ENCODE assay signal across 12 mouse cellular contexts in the genomic region with DNA sequence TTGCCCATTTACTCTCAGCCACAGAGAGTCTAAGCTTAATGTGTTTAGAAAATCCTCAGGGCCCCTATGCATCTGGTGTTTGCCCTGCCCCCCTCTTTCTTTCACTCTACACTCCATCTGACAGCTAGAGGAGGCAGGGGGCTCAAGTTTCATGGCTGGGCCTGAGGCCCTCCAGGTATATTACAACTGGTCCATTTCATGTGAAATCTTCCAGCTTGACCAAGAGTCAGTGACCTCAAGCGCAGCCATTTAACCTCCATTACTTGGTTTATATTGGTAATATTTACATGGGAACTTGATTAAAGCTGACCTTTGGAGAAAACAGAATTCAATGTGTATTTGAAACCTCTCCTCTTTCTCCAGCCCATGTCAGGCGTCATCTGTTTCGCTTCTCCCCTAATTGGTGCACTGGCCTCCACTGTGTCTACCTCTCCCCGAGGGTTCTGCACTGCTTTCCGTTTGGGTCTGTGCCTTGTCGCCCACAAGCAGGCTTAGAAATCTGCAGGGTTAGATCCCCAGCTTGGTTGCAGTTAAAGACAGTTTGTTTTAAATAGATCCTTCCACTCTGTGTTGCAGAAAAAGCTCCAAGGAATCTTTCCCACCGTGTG.
DNase-seq lines count a peak whose midpoint lies in the region; ATAC-seq lines count a peak whose summit lies in the region.
"Had no signal": no experiment of that assay in that cellular context is flagged by ENCODE, and none has a peak within 500 bp of the region (broad histone marks: within the 10 kb centered on the region; RNA-seq: fewer than 3 reads in every experiment).

No protein-coding gene starts in this region.

- no peaks in the 10 kb centered on the region for H3K27me3 ChIP-seq in kidney, embryonic 14.5 days (ENCODE audit: control insufficient read depth, insufficient read depth, low read length)
- H3K27me3 ChIP-seq in limb, embryonic 13.5 days, result 0 out of 2 replicates have a peak, but pooled peaks cover 7% of the 10 kb centered on the region

- no peak overlapping the region for H3K9ac ChIP-seq in kidney, embryonic 14.5 days (ENCODE audit: low read depth, low read length)
- H3K9ac ChIP-seq in limb, embryonic 13.5 days, result no peak overlapping the region

- no peak for DNase-seq in kidney, adult 8-10 months
- peak; percentile 83 for DNase-seq in embryo, embryonic 10.5 days (ENCODE audit: low spot score)
- DNase-seq in embryo, embryonic 9.5 days (ENCODE audit: extremely low spot score), result peak; percentile 63
- DNase-seq in frontal cortex, postnatal 10 days (ENCODE audit: low spot score in 2 of 2), result no peak
- DNase-seq: cerebellum, adult 9-10 months; gastrocnemius, postnatal 10 days; heart, postnatal 4 days had no signal

- peak overlapping the region; percentile 81 for H3K27ac ChIP-seq in kidney, embryonic 14.5 days (ENCODE audit: low read depth, low read length)
- H3K27ac ChIP-seq in limb, embryonic 13.5 days, result peak overlapping the region; percentile 80

- no peaks in the 10 kb centered on the region for H3K36me3 ChIP-seq in kidney, embryonic 14.5 days (ENCODE audit: control insufficient read depth, insufficient read depth, low read length)
- H3K36me3 ChIP-seq in limb, embryonic 13.5 days, result no peaks in the 10 kb centered on the region

- H3K4me2 ChIP-seq in kidney, embryonic 14.5 days (replicated peaks; ENCODE audit: low read depth, low read length), result no peak overlapping the region
- H3K4me2 ChIP-seq in limb, embryonic 13.5 days (replicated peaks), result 0 out of 2 replicates have a peak overlapping the region, but pooled peaks have one; percentile 0

- H3K4me3 ChIP-seq in kidney, embryonic 14.5 days (ENCODE audit: low read length), result no peak overlapping the region
- no peak overlapping the region for H3K4me3 ChIP-seq in limb, embryonic 13.5 days

- 12% methylated on average over 7 of the region's 7 CpGs for WGBS in kidney, embryonic 14.5 days
- 8% methylated on average over 7 of the region's 7 CpGs for WGBS in limb, embryonic 13.5 days

- peaks cover 86% of the 10 kb centered on the region for H3K4me1 ChIP-seq in kidney, embryonic 14.5 days (ENCODE audit: control insufficient read depth, insufficient read depth, low read length)
- peaks cover 93% of the 10 kb centered on the region for H3K4me1 ChIP-seq in limb, embryonic 13.5 days

- ATAC-seq in kidney, embryonic 14.5 days (ENCODE audit: low FRiP score, low TSS enrichment), result peak; percentile 82
- peak; percentile 51; the same call in 1 of the 2 replicates for ATAC-seq in limb, embryonic 13.5 days (ENCODE audit: low FRiP score, low read depth)
- ATAC-seq in erythroblast, adult 5-6 weeks (replicated peaks; ENCODE audit: low FRiP score, poor library complexity, severe bottlenecking), result no peak
- no peak for ATAC-seq in megakaryocyte, adult 5-6 weeks (ENCODE audit: poor library complexity, severe bottlenecking)
- ATAC-seq: lung, postnatal 0 days had no signal

- H3K9me3 ChIP-seq in kidney, embryonic 14.5 days (ENCODE audit: control insufficient read depth, low read length), result no peaks in the 10 kb centered on the region
- H3K9me3 ChIP-seq in limb, embryonic 13.5 days, result no peaks in the 10 kb centered on the region

Comparison
In these comparisons a context has a peak if more than half of its experiments do, and no peak if none do; other contexts are left out.
1. ATAC-seq: peak in kidney, embryonic 14.5 days (single experiment) and limb, embryonic 13.5 days (single experiment); none in erythroblast, adult 5-6 weeks (single experiment) and megakaryocyte, adult 5-6 weeks (single experiment).
2. DNase-seq: peak in embryo, embryonic 10.5 days (single experiment) and embryo, embryonic 9.5 days (single experiment); none in kidney, adult 8-10 months (0 of 2) and frontal cortex, postnatal 10 days (0 of 2).